Mouse (Mus musculus) MEL (cell line): Measurements from ENCODE around the gene Islr2. TPM values are rescaled to one million over a fixed set of nuclear protein-coding genes. Genes with fewer than 3 reads are reported as not detected.

ENCODE experiments used
- DNase-seq: peaks from one replicate; pipeline ENCODE4 v3.0.0; 2011; ENCODE audit warnings: low read depth, low spot score
- H3K27ac ChIP-seq: 2 replicates; pipeline ENCODE4 v1.5.1; 2012; ENCODE audit warnings: low read depth, mild to moderate bottlenecking, control low read depth, low read length, moderate library complexity; ENCODE audit not compliant: control insufficient read depth
- H3K27me3 ChIP-seq, 2 experiments: fragments of 150-350 bp in 1 of 2; sonication (generic) in 1 of 2; 2 replicates each; pipeline ENCODE4 v1.6.1; 2012; ENCODE audit warnings: low read length in 2 of 2, mild to moderate bottlenecking in 2 of 2, improper control_type of control experiment in 1 of 2, moderate library complexity in 1 of 2; ENCODE audit not compliant: insufficient read depth in 2 of 2, control insufficient read depth in 1 of 2
- H3K36me3 ChIP-seq, 2 experiments: 2 replicates each; pipeline ENCODE4 v1.6.1; 2012 to 2014; ENCODE audit warnings: low read length in 2 of 2, improper control_type of control experiment in 1 of 2, inconsistent platforms in 1 of 2, mild to moderate bottlenecking in 1 of 2; ENCODE audit not compliant: insufficient read depth in 2 of 2, control insufficient read depth in 1 of 2
- H3K4me1 ChIP-seq, 2 experiments: fragments of 150-350 bp in 1 of 2; sonication (generic) in 1 of 2; 2 replicates each; pipeline ENCODE4 v1.6.1; 2012; ENCODE audit warnings: low read length in 2 of 2, improper control_type of control experiment in 1 of 2, mild to moderate bottlenecking in 1 of 2; ENCODE audit not compliant: insufficient read depth in 2 of 2, control insufficient read depth in 1 of 2
- H3K4me3 ChIP-seq, 2 experiments: fragments of 150-350 bp in 1 of 2; sonication (generic) in 1 of 2; 2 replicates each; pipeline ENCODE4 v1.5.1; 2012; ENCODE audit warnings: low read depth in 2 of 2, low read length in 2 of 2, mild to moderate bottlenecking in 2 of 2, moderate library complexity in 2 of 2, control low read depth in 1 of 2, improper control_type of control experiment in 1 of 2; ENCODE audit not compliant: control insufficient read depth in 1 of 2, insufficient read depth in 1 of 2
- H3K79me2 ChIP-seq: 2 replicates; pipeline ENCODE4 v1.6.1; 2012; ENCODE audit warnings: mild to moderate bottlenecking, low read length, moderate library complexity; ENCODE audit not compliant: control insufficient read depth, poor library complexity, insufficient read depth
- H3K9ac ChIP-seq: 2 replicates; pipeline ENCODE4 v1.6.1; 2012; ENCODE audit warnings: low read depth, mild to moderate bottlenecking, control low read depth, low read length, moderate library complexity; ENCODE audit not compliant: control insufficient read depth, poor library complexity, severe bottlenecking
- H3K9me3 ChIP-seq: fragments of 150-350 bp; sonication (generic); replicated peaks from 2 replicates; pipeline ENCODE4 v1.6.1; 2012; ENCODE audit warnings: mild to moderate bottlenecking, low read length, improper control_type of control experiment, moderate library complexity; ENCODE audit not compliant: insufficient read depth
- BHLHE40 ChIP-seq: IDR thresholded peaks from 2 replicates; pipeline ENCODE4 v1.6.1; 2012; ENCODE audit warnings: low read depth, mild to moderate bottlenecking, inconsistent platforms, low read length, improper control_type of control experiment, borderline replicate concordance
- CHD1 ChIP-seq: IDR thresholded peaks from 2 replicates; pipeline ENCODE4 v1.6.1; 2012; ENCODE audit warnings: low read depth, mild to moderate bottlenecking, inconsistent platforms, low read length, improper control_type of control experiment
- CHD2 ChIP-seq: IDR thresholded peaks from 2 replicates; pipeline ENCODE4 v1.6.1; 2011; ENCODE audit warnings: low read length, improper control_type of control experiment
- CTCF ChIP-seq, 3 experiments: IDR thresholded peaks in 2 of 3; conservative IDR thresholded peaks in 1 of 3; 2 replicates each; pipeline ENCODE4 v1.5.1; 2011 to 2012; ENCODE audit warnings: low read length in 3 of 3, low read depth in 2 of 3, mild to moderate bottlenecking in 2 of 3, improper control_type of control experiment in 1 of 3, inconsistent platforms in 1 of 3, mixed read lengths in 1 of 3, moderate library complexity in 1 of 3; ENCODE audit not compliant: control insufficient read depth in 1 of 3, insufficient read depth in 1 of 3, poor library complexity in 1 of 3, severe bottlenecking in 1 of 3
- ETS1 ChIP-seq: IDR thresholded peaks from 2 replicates; pipeline ENCODE4 v1.6.1; 2012; ENCODE audit warnings: low read depth, mild to moderate bottlenecking, inconsistent platforms, low read length, improper control_type of control experiment, moderate library complexity
- GABPA ChIP-seq: IDR thresholded peaks from 2 replicates; pipeline ENCODE4 v1.6.1; 2012; ENCODE audit warnings: low read depth, mild to moderate bottlenecking, inconsistent platforms, low read length, improper control_type of control experiment, moderate library complexity
- GATA1 ChIP-seq: IDR thresholded peaks from 2 replicates; pipeline ENCODE4 v1.6.1; 2011; ENCODE audit warnings: low read depth, low read length, improper control_type of control experiment
- JUND ChIP-seq: IDR thresholded peaks from 2 replicates; pipeline ENCODE4 v1.6.1; 2011; ENCODE audit warnings: low read depth, mild to moderate bottlenecking, improper control_type of control experiment, low read length
- KAT2A ChIP-seq: conservative IDR thresholded peaks from 2 replicates; pipeline ENCODE4 v1.6.1; 2012; ENCODE audit warnings: low read depth, low read length, improper control_type of control experiment, inconsistent platforms
- MAZ ChIP-seq: IDR thresholded peaks from 2 replicates; pipeline ENCODE4 v1.6.1; 2012; ENCODE audit warnings: low read depth, mild to moderate bottlenecking, inconsistent platforms, low read length, improper control_type of control experiment
- POLR2AphosphoS2 ChIP-seq: IDR thresholded peaks from 2 replicates; pipeline ENCODE4 v1.6.1; 2011; ENCODE audit warnings: low read length, improper control_type of control experiment
- RAD21 ChIP-seq: IDR thresholded peaks from 2 replicates; pipeline ENCODE4 v1.6.1; 2011; ENCODE audit warnings: mild to moderate bottlenecking, low read depth, low read length, improper control_type of control experiment
- SIN3A ChIP-seq: IDR thresholded peaks from 2 replicates; pipeline ENCODE4 v1.6.1; 2012; ENCODE audit warnings: low read length, improper control_type of control experiment, inconsistent platforms
- SMC3 ChIP-seq: IDR thresholded peaks from 2 replicates; pipeline ENCODE4 v1.6.1; 2011; ENCODE audit warnings: low read depth, low read length, improper control_type of control experiment
- TCF12 ChIP-seq: IDR thresholded peaks from 2 replicates; pipeline ENCODE4 v1.6.1; 2014; ENCODE audit warnings: low read depth, mild to moderate bottlenecking, inconsistent platforms, low read length, improper control_type of control experiment, moderate library complexity
- polyA plus RNA-seq, 2 experiments: library from polyadenylated mRNA; stranded (reverse) in 1 of 2; unstranded in 1 of 2; fragments of >175 nt in 1 of 2; fragments of >200 nt in 1 of 2; gene quantifications; 2 replicates each; pipeline versions ENCODE4 v1.2.1 to v1.2.4; 2012; ENCODE audit warnings: low replicate concordance in 2 of 2, low read depth in 1 of 2; ENCODE audit not compliant: insufficient read length in 2 of 2, insufficient read depth in 1 of 2, missing spikeins in 1 of 2
- total RNA-seq: library from RNA; depleted of rRNA; stranded (reverse); fragments of 300-350 nt; gene quantifications from 2 replicates; pipeline ENCODE4 v1.2.3, GENCODE M21; 2012

The Islr2 gene
- total and polyA plus RNA-seq, 3 experiments = 0.15 to 0.17 TPM; not detected in 1

DNA sequence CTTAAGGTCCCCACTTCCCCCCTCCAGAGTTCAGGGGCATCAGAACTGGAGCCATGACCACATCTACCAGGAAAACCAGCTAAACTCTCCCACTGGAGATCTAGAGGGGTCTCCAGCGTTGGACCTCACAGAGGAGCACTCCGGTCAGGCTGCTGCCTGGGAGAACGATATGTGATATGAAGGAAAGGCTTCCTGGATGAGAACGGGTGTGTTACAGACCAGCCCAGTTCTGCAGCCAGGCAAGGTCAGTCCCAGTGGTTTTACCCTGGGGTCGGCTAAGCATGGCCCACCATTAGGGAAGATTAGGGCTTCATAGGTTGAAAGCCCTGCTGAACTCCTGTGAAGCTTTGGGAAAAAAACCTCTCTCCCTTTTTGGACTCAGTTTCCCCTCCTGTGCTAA is 9.3 kb upstream of the Islr2 start:
- Histone ChIP-seq H3K27me3 (no peaks in the 10 kb centered on the region), H3K4me1 (peaks cover 7 to 25% of the 10 kb centered on the region in 2 experiments), H3K4me3 (no peak overlapping the region), H3K9me3 (no peaks in the 10 kb centered on the region), H3K27ac (no peak overlapping the region), H3K79me2 (no peaks in the 10 kb centered on the region), H3K36me3 (peaks cover 0 to 18% of the 10 kb centered on the region in 2 experiments; a peak in 2 of 4 replicates), H3K9ac (no peak overlapping the region)
- TF ChIP-seq GABPA (no peak), POLR2AphosphoS2 (no peak), CTCF (IDR thresholded peaks at IDR 0.05 in 2 of 3, conservative IDR thresholded peaks at IDR 0.05 in 1 of 3; ENCODE audit: control insufficient read depth in 1 of 3, insufficient read depth in 1 of 3, low read depth in 2 of 3, low read length in 3 of 3, poor library complexity in 1 of 3, severe bottlenecking in 1 of 3) (no peak), TCF12 (no peak), GATA1 (no peak), CHD2 (no peak)
- DNase-seq = no peak

DNA sequence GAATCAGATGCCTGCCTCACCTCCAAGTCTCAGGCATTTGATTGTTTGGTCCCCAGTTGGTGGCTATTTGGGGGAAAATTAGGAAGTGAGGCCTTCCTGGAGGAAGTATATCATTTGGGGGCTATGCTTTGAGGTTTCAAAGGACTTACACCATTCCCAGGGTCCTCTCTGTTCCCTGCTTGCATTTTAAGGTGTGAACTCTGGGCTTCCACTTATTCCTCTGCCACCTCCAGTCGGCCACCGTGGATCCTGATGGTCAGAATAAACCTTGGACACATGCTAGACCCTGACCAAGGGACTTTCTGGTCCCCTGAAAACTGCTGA is 6.1 kb upstream of the Islr2 start:
- no peak overlapping the region for H3K4me3 ChIP-seq
- H3K27me3 ChIP-seq = no peaks in the 10 kb centered on the region
- DNase-seq = no peak
- no peak overlapping the region for H3K27ac ChIP-seq
- peaks cover 7 to 35% of the 10 kb centered on the region in 2 experiments for H3K4me1 ChIP-seq
- peaks cover 0 to 22% of the 10 kb centered on the region in 2 experiments; a peak in 2 of 4 replicates for H3K36me3 ChIP-seq
- TF ChIP-seq KAT2A (no peak), SMC3 (no peak), BHLHE40 (no peak), SIN3A (no peak), RAD21 (no peak), TCF12 (no peak), GABPA (no peak), POLR2AphosphoS2 (no peak), JUND (no peak), GATA1 (no peak), MAZ (no peak), ETS1 (no peak), CHD1 (no peak), CTCF (IDR thresholded peaks at IDR 0.05 in 2 of 3, conservative IDR thresholded peaks at IDR 0.05 in 1 of 3; ENCODE audit: control insufficient read depth in 1 of 3, insufficient read depth in 1 of 3, low read depth in 2 of 3, low read length in 3 of 3, poor library complexity in 1 of 3, severe bottlenecking in 1 of 3) (no peak)
- H3K79me2 ChIP-seq = no peaks in the 10 kb centered on the region
- H3K9ac ChIP-seq = no peak overlapping the region
- no peaks in the 10 kb centered on the region for H3K9me3 ChIP-seq
